Mouse (Mus musculus): ENCODE measurements at regions not wholly inside any gene's neighbourhood (a gene's known extent, or its start where the extent isn't known, plus 50 kb on each side); places are given as distances from the start of the nearest gene placed in this dataset.

GRCm38 (mm10) chr2:45775691-45776090 is 658.5 kb upstream of the Zeb2 start:
- no peak for DNase-seq (ENCODE audit: low read depth in 1 of 2, low spot score in 2 of 2)

- no peak for DNase-seq (ENCODE audit: low read depth in 1 of 2, low spot score in 2 of 2)
Measured at GRCm38 (mm10) chr2:45774416-45774815, 657.2 kb upstream of the Zeb2 start.

- DNase-seq (ENCODE audit: low read depth in 1 of 2, low spot score in 2 of 2): no peak
Measured at GRCm38 (mm10) chr2:45757176-45757575, 640.0 kb upstream of the Zeb2 start.

GRCm38 (mm10) chr2:45756395-45756794 is 639.2 kb upstream of the Zeb2 start:
- DNase-seq (ENCODE audit: low read depth in 1 of 2, low spot score in 2 of 2): no peak

GRCm38 (mm10) chr2:45751746-45752145 is 634.6 kb upstream of the Zeb2 start:
- no peak for DNase-seq (ENCODE audit: low read depth in 1 of 2, low spot score in 2 of 2)

GRCm38 (mm10) chr2:45749379-45749778 is 632.2 kb upstream of the Zeb2 start:
- DNase-seq (ENCODE audit: low read depth in 1 of 2, low spot score in 2 of 2): no peak

GRCm38 (mm10) chr2:45747263-45748236 is 630.4 kb upstream of the Zeb2 start:
- no peak for DNase-seq (ENCODE audit: low read depth in 1 of 2, low spot score in 2 of 2)

GRCm38 (mm10) chr2:45746606-45747005 is 629.4 kb upstream of the Zeb2 start:
- DNase-seq (ENCODE audit: low read depth in 1 of 2, low spot score in 2 of 2): no peak

- DNase-seq (ENCODE audit: low read depth in 1 of 2, low spot score in 2 of 2): no peak
Measured at GRCm38 (mm10) chr2:45736278-45736677, 619.1 kb upstream of the Zeb2 start.

GRCm38 (mm10) chr2:45713997-45714396 is 596.8 kb upstream of the Zeb2 start:
- no peak for DNase-seq (ENCODE audit: low read depth in 1 of 2, low spot score in 2 of 2)

GRCm38 (mm10) chr2:45707026-45707425 is 589.8 kb upstream of the Zeb2 start:
- no peak for DNase-seq (ENCODE audit: low read depth in 1 of 2, low spot score in 2 of 2)

GRCm38 (mm10) chr2:45702511-45702910 is 585.3 kb upstream of the Zeb2 start:
- no peak for DNase-seq (ENCODE audit: low read depth in 1 of 2, low spot score in 2 of 2)

- no peak for DNase-seq (ENCODE audit: low read depth in 1 of 2, low spot score in 2 of 2)
Measured at GRCm38 (mm10) chr2:45700578-45700977, 583.4 kb upstream of the Zeb2 start.

GRCm38 (mm10) chr2:45693291-45694020 is 576.3 kb upstream of the Zeb2 start:
- DNase-seq (ENCODE audit: low read depth in 1 of 2, low spot score in 2 of 2): no peak

GRCm38 (mm10) chr2:45692819-45693218 is 575.6 kb upstream of the Zeb2 start:
- no peak for DNase-seq (ENCODE audit: low read depth in 1 of 2, low spot score in 2 of 2)

GRCm38 (mm10) chr2:45688996-45689395 is 571.8 kb upstream of the Zeb2 start:
- DNase-seq (ENCODE audit: low read depth in 1 of 2, low spot score in 2 of 2): no peak

- DNase-seq (ENCODE audit: low read depth in 1 of 2, low spot score in 2 of 2): no peak
Measured at GRCm38 (mm10) chr2:45681251-45681650, 564.1 kb upstream of the Zeb2 start.

GRCm38 (mm10) chr2:45679101-45679895 is 562.1 kb upstream of the Zeb2 start:
- no peak for DNase-seq (ENCODE audit: low read depth in 1 of 2, low spot score in 2 of 2)

GRCm38 (mm10) chr2:45678685-45679084 is 561.5 kb upstream of the Zeb2 start:
- no peak for DNase-seq (ENCODE audit: low read depth in 1 of 2, low spot score in 2 of 2)

GRCm38 (mm10) chr2:45675776-45676175 is 558.6 kb upstream of the Zeb2 start:
- DNase-seq (ENCODE audit: low read depth in 1 of 2, low spot score in 2 of 2): no peak

- DNase-seq (ENCODE audit: low read depth in 1 of 2, low spot score in 2 of 2): no peak
Measured at GRCm38 (mm10) chr2:45656011-45656410, 538.8 kb upstream of the Zeb2 start.
